Mouse (Mus musculus): Measurements from ENCODE around the gene St3gal5. TPM values are rescaled to one million over a fixed set of nuclear protein-coding genes. Genes with fewer than 3 reads are reported as not detected.

The St3gal5 gene
- total and polyA plus RNA-seq, 3 experiments, result 4.0 to 21.4 (median 19.8) TPM

DNA sequence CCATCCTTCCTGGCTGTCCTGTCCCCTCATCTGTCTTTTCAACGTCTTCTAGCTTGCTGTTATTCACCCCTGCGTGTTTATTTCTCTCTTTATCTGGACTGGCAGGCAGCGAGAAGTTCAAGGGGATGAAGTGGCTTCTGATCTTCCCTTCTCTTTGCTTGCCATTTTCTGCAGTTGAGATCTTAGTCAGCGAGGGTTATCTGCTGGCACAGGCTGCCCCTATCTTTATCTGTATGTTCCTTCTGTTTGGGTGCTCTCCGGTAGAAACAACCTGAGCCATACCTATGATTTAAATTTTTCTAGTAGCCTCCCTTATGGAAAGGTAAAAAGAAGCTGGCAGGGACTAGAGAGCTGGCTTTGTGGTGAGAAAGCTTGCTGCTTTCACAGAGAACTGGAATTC lies 4.7 kb downstream of the St3gal5 start:
- Histone ChIP-seq H3K4me1 (ENCODE audit: control insufficient read depth in 1 of 2, insufficient read depth in 2 of 2) (peaks cover 13 to 33% of the 10 kb centered on the region in 2 experiments), H3K4me3 (replicated peaks in 1 of 3; ENCODE audit: low read depth in 2 of 3, low read length in 2 of 3, poor library complexity in 1 of 3) (no peak overlapping the region), H3K9ac (ENCODE audit: insufficient read depth, low read depth) (no peak overlapping the region), H3K4me2 (ENCODE audit: insufficient read depth, low read depth, poor library complexity, severe bottlenecking) (no peak overlapping the region), H3K79me2 (replicated peaks; ENCODE audit: control insufficient read depth, extremely low read depth, insufficient read depth, poor library complexity, severe bottlenecking) (peaks cover 49% of the 10 kb centered on the region), H3K27me3 (replicated peaks) (no peaks in the 10 kb centered on the region), H3K9me3 (replicated peaks; ENCODE audit: low read length) (no peaks in the 10 kb centered on the region), H3K27ac (ENCODE audit: insufficient read depth, low read depth) (no peak overlapping the region), H3K36me3 (replicated peaks in 1 of 2; ENCODE audit: control insufficient read depth in 1 of 2, insufficient read depth in 1 of 2, low read length in 1 of 2) (peaks cover 0 to 13% of the 10 kb centered on the region in 2 experiments)
- dilution Hi-C loops (cut with MboI; ENCODE audit: extremely low pct_ligation_motif_present, extremely low pct_unique_long_range_greater_than_20kb, low sequenced_read_pairs) (no loop called here), in situ Hi-C loops (cut with MboI; ENCODE audit: low pct_ligation_motif_present, low pct_unique_long_range_greater_than_20kb, low sequenced_read_pairs) (no loop called here)
- TF ChIP-seq TBP (conservative IDR thresholded peaks at IDR 0.05; ENCODE audit: low read depth, low read length), result no peak
- TF ChIP-seq BHLHE40 (IDR thresholded peaks at IDR 0.05; ENCODE audit: low read depth, low read length), result no peak
- no peak for TF ChIP-seq SIN3A (IDR thresholded peaks at IDR 0.05; ENCODE audit: low read length)
- TF ChIP-seq MEF2A (IDR thresholded peaks at IDR 0.05; ENCODE audit: borderline replicate concordance, low read depth, low read length), result no peak
- no peak for TF ChIP-seq GABPA (IDR thresholded peaks at IDR 0.05; ENCODE audit: insufficient replicate concordance, low read depth, low read length)
- TF ChIP-seq ZC3H11A (IDR thresholded peaks at IDR 0.05; ENCODE audit: low read depth, low read length), result no peak
- no peak for TF ChIP-seq KAT2A (IDR thresholded peaks at IDR 0.05; ENCODE audit: insufficient replicate concordance, low read length)
- no peak for TF ChIP-seq HCFC1 (IDR thresholded peaks at IDR 0.05; ENCODE audit: low read depth, low read length)
- TF ChIP-seq ETS1 (conservative IDR thresholded peaks at IDR 0.05; ENCODE audit: low read depth, low read length), result no peak
- no peak for TF ChIP-seq USF1 (IDR thresholded peaks at IDR 0.05; ENCODE audit: low read depth, low read length)
- TF ChIP-seq TCF12 (IDR thresholded peaks at IDR 0.05; ENCODE audit: low read depth, low read length), result no peak
- TF ChIP-seq NRF1 (IDR thresholded peaks at IDR 0.05; ENCODE audit: low read depth, low read length), result no peak
- no peak for TF ChIP-seq POLR2A (IDR thresholded peaks at IDR 0.05; ENCODE audit: low read depth, low read length)
- TF ChIP-seq IRF4 (IDR thresholded peaks at IDR 0.05; ENCODE audit: low read depth, low read length), result no peak
- no peak for DNase-seq (ENCODE audit: extremely low read depth)

DNA sequence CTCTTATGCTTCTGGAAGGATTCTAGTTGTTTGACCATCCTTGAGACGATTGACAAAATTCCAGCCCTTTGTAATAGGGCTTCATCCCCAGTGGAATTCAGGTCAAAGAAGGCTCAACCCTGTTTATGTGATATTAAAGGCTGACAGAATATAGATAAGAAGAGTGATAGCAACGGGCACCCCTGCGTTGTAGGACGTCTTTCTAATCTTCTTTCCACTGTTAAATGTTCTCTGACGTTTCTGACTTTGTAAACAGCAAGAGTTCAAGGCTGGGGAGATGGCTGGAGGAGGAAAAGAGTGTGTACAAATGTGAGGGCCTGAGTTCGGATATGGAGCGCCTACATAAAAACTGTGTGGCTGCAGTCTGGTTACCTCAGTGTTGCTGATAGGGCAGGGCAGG lies 7.1 kb downstream of the St3gal5 start:
- no peak overlapping the region for H3K9ac ChIP-seq (ENCODE audit: insufficient read depth, low read depth)
- peaks cover 44% of the 10 kb centered on the region for H3K79me2 ChIP-seq (replicated peaks; ENCODE audit: control insufficient read depth, extremely low read depth, insufficient read depth, poor library complexity, severe bottlenecking)
- TF ChIP-seq TCF12 (IDR thresholded peaks at IDR 0.05; ENCODE audit: low read depth, low read length) (no peak), JUN (IDR thresholded peaks at IDR 0.05; ENCODE audit: insufficient read depth, low read depth, low read length) (no peak), KAT2A (IDR thresholded peaks at IDR 0.05; ENCODE audit: insufficient replicate concordance, low read length) (no peak), CHD1 (IDR thresholded peaks at IDR 0.05; ENCODE audit: low read depth, low read length) (no peak), ZMIZ1 (IDR thresholded peaks at IDR 0.05; ENCODE audit: low read depth, low read length) (no peak), MAFK (IDR thresholded peaks at IDR 0.05; ENCODE audit: insufficient replicate concordance, low read length) (no peak), CTCF (conservative IDR thresholded peaks at IDR 0.05 in 1 of 2, IDR thresholded peaks at IDR 0.05 in 1 of 2; ENCODE audit: low read depth in 2 of 2, low read length in 2 of 2) (no peak), ZC3H11A (IDR thresholded peaks at IDR 0.05; ENCODE audit: low read depth, low read length) (no peak), NRF1 (IDR thresholded peaks at IDR 0.05; ENCODE audit: low read depth, low read length) (no peak), RAD21 (IDR thresholded peaks at IDR 0.05; ENCODE audit: low read depth, low read length) (no peak), ZNF384 (IDR thresholded peaks at IDR 0.05; ENCODE audit: low read depth, low read length) (no peak), PAX5 (IDR thresholded peaks at IDR 0.05; ENCODE audit: low read length) (no peak)
- in situ Hi-C loops (cut with MboI; ENCODE audit: low pct_ligation_motif_present, low pct_unique_long_range_greater_than_20kb, low sequenced_read_pairs), result no loop called here
- H3K4me2 ChIP-seq (ENCODE audit: insufficient read depth, low read depth, poor library complexity, severe bottlenecking), result no peak overlapping the region
- dilution Hi-C loops (cut with MboI; ENCODE audit: extremely low pct_ligation_motif_present, extremely low pct_unique_long_range_greater_than_20kb, low sequenced_read_pairs), result no loop called here
- peaks cover 21 to 40% of the 10 kb centered on the region in 2 experiments for H3K4me1 ChIP-seq (ENCODE audit: control insufficient read depth in 1 of 2, insufficient read depth in 2 of 2)
- no peaks in the 10 kb centered on the region for H3K27me3 ChIP-seq (replicated peaks)
- no peaks in the 10 kb centered on the region for H3K9me3 ChIP-seq (replicated peaks; ENCODE audit: low read length)
- H3K36me3 ChIP-seq (replicated peaks in 1 of 2; ENCODE audit: control insufficient read depth in 1 of 2, insufficient read depth in 1 of 2, low read length in 1 of 2), result peaks cover 0 to 13% of the 10 kb centered on the region in 2 experiments
- no peak overlapping the region for H3K4me3 ChIP-seq (replicated peaks in 1 of 3; ENCODE audit: low read depth in 2 of 3, low read length in 2 of 3, poor library complexity in 1 of 3)
- DNase-seq (ENCODE audit: extremely low read depth), result no peak
- no peak overlapping the region for H3K27ac ChIP-seq (ENCODE audit: insufficient read depth, low read depth)
